Mouse (Mus musculus) heart, embryonic 16.5 days (tissue): ENCODE results near the gene Defa30. TPM values are rescaled to one million over a fixed set of nuclear protein-coding genes. Genes with fewer than 3 reads are reported as not detected.
"Not testable (repeated sequence)": the region's sequence is repeated elsewhere in the genome, so short reads cannot be mapped to it uniquely, and the experiment has no call there.

Experiments
- ATAC-seq: fragments of 200-750 bp; cut with Nextera tagmentation; replicated peaks from 2 replicates; pipeline ENCODE4 v1.8.0; 2017; ENCODE audit warnings: moderate number of reproducible peaks; ENCODE audit not compliant: insufficient read depth, low FRiP score; ENCODE audit errors: extremely low read depth
- H3K27ac ChIP-seq: fragments of 300-500 bp; sonication (generic); 2 replicates; pipeline ENCODE4 v1.5.1; 2014; ENCODE audit warnings: mild to moderate bottlenecking, low read length, control low read depth, moderate library complexity
- H3K27me3 ChIP-seq: fragments of 300-500 bp; sonication (generic); 2 replicates; pipeline ENCODE4 v1.6.1; 2014; ENCODE audit warnings: low read length, mixed read lengths; ENCODE audit not compliant: control insufficient read depth, insufficient read depth
- H3K36me3 ChIP-seq: fragments of 300-500 bp; sonication (generic); 2 replicates; pipeline ENCODE4 v1.6.1; 2014; ENCODE audit not compliant: control insufficient read depth, insufficient read depth
- H3K4me1 ChIP-seq: fragments of 300-500 bp; sonication (generic); 2 replicates; pipeline ENCODE4 v1.6.1; 2014; ENCODE audit warnings: low read length, mixed read lengths; ENCODE audit not compliant: control insufficient read depth, insufficient read depth
- H3K4me2 ChIP-seq: fragments of 300-500 bp; sonication (generic); 2 replicates; pipeline ENCODE4 v1.6.1; 2014; ENCODE audit warnings: low read depth, mild to moderate bottlenecking, control low read depth, low read length
- H3K4me3 ChIP-seq: fragments of 300-500 bp; sonication (generic); 2 replicates; pipeline ENCODE4 v1.5.1; 2014; ENCODE audit warnings: mild to moderate bottlenecking, control low read depth, low read length
- H3K9ac ChIP-seq: fragments of 300-500 bp; sonication (generic); 2 replicates; pipeline ENCODE4 v1.6.1; 2014; ENCODE audit warnings: low read length, control low read depth
- H3K9me3 ChIP-seq: fragments of 300-500 bp; sonication (generic); replicated peaks from 2 replicates; pipeline ENCODE4 v1.6.1; 2016; ENCODE audit warnings: low read length; ENCODE audit not compliant: control insufficient read depth
- WGBS: fragments of 180-500 bp; shearing (Covaris S2); extraction: QIAGEN DNeasy Blood & Tissue Kit; methylation state at CpG from one replicate; pipeline ENCODE4 v1.1.7; 2014; 5-methylcytosine and 5-hydroxymethylcytosine counted together
- polyA plus RNA-seq: library from polyadenylated mRNA; unstranded; fragments of >200 nt; fragmentation: Nextera tagmentation; extraction: Ambion mirVana; gene quantifications from 2 replicates; pipeline ENCODE4 v1.2.1, GENCODE M21; 2015

Defa30 gene
- 0.71 TPM in 1 of 2 replicates, not detected in the other for polyA plus RNA-seq

- H3K4me3 ChIP-seq, H3K9me3 ChIP-seq: not testable (repeated sequence)
Measured at GRCm38 (mm10) chr8:21134342-21134741, at the start of gene Defa30. Defa30 (plus strand) TSS chr8:21134642.

GRCm38 (mm10) chr8:21093106-21093505, 41.3 kb upstream of the Defa30 start:
- ATAC-seq, result no peak
- Histone ChIP-seq H3K36me3 (no peaks in the 10 kb centered on the region), H3K4me3 (no peak overlapping the region), H3K9me3 (no peaks in the 10 kb centered on the region), H3K9ac (no peak overlapping the region), H3K4me1 (no peaks in the 10 kb centered on the region), H3K27ac (no peak overlapping the region), H3K4me2 (no peak overlapping the region), H3K27me3 (no peaks in the 10 kb centered on the region)
- 29% methylated on average over 4 of the region's 4 CpGs for WGBS

More at GRCm38 (mm10) chr8:21134342-21134741, at the start of gene Defa30:
- not testable (repeated sequence) for ATAC-seq, H3K27ac ChIP-seq, H3K4me1 ChIP-seq, H3K9ac ChIP-seq, H3K4me2 ChIP-seq, H3K27me3 ChIP-seq, H3K36me3 ChIP-seq
- 40% methylated on average over 3 of the region's 3 CpGs for WGBS

- not testable (repeated sequence) for H3K9ac ChIP-seq, H3K36me3 ChIP-seq, H3K9me3 ChIP-seq, ATAC-seq, H3K27me3 ChIP-seq, H3K4me2 ChIP-seq, H3K4me3 ChIP-seq, H3K4me1 ChIP-seq, H3K27ac ChIP-seq
- WGBS, result no CpG with 5 or more reads among the region's 2 CpGs
Measured at GRCm38 (mm10) chr8:21095950-21096349, 38.5 kb upstream of the Defa30 start, which contains the start of gene Gm14851. Gm14851 (minus strand) TSS chr8:21096050.

- H3K9me3 ChIP-seq, H3K27ac ChIP-seq, H3K4me1 ChIP-seq, ATAC-seq, H3K4me3 ChIP-seq, H3K36me3 ChIP-seq, H3K4me2 ChIP-seq, H3K27me3 ChIP-seq, H3K9ac ChIP-seq: not testable (repeated sequence)
- no CpG with 5 or more reads among the region's 1 CpGs for WGBS
Measured at GRCm38 (mm10) chr8:21161977-21162376, 27.5 kb downstream of the Defa30 start, which contains the start of gene Defa22. Defa22 (plus strand) TSS chr8:21162277.

Other genes starting within 250 kb of the Defa30 start
- gene Defb33, start 242.0 kb upstream of the Defa30 start, polyA plus RNA-seq, result not detected in 2 replicates
- not detected in 2 replicates for gene Gm15056, start 232.0 kb upstream of the Defa30 start, polyA plus RNA-seq
- gene Gm6040, start 212.6 kb upstream of the Defa30 start, polyA plus RNA-seq, result not detected in 2 replicates
- not detected in 2 replicates for gene AY761185, start 189.9 kb upstream of the Defa30 start, polyA plus RNA-seq
- 0.55 TPM in 1 of 2 replicates, not detected in the other for gene Defa21, start 109.1 kb upstream of the Defa30 start, polyA plus RNA-seq
- gene Defa23, start 79.6 kb upstream of the Defa30 start, polyA plus RNA-seq, result 0.68 TPM in 1 of 2 replicates, not detected in the other
- gene Defa35, start 69.6 kb upstream of the Defa30 start, polyA plus RNA-seq, result not detected in 2 replicates
- not detected in 2 replicates for gene Defa25, start 50.2 kb upstream of the Defa30 start, polyA plus RNA-seq
- not detected in 2 replicates for gene Gm14851, start 38.6 kb upstream of the Defa30 start, polyA plus RNA-seq
- 2.1 TPM in 1 of 2 replicates, not detected in the other for gene Defa22, start 27.6 kb downstream of the Defa30 start, polyA plus RNA-seq
- not detected in 2 replicates for gene Defa31, start 57.0 kb downstream of the Defa30 start, polyA plus RNA-seq
- not detected in 2 replicates for gene Gm15293, start 66.9 kb downstream of the Defa30 start, polyA plus RNA-seq
- not detected in 2 replicates for gene Gm15292, start 115.1 kb downstream of the Defa30 start, polyA plus RNA-seq
- not detected in 2 replicates for gene Defa27, start 180.9 kb downstream of the Defa30 start, polyA plus RNA-seq
- gene Defa29, start 192.4 kb downstream of the Defa30 start, polyA plus RNA-seq, result not detected in 2 replicates
- not detected in 2 replicates for gene Defa2, start 243.9 kb downstream of the Defa30 start, polyA plus RNA-seq